Mouse (Mus musculus) bone marrow macrophage, adult 2 months (primary cell): ENCODE measurements at regions not wholly inside any gene's neighbourhood (a gene's known extent, or its start where the extent isn't known, plus 50 kb on each side); places are given as distances from the start of the nearest gene placed in this dataset.

Experiments
- CTCF ChIP-seq: IDR thresholded peaks from 2 replicates; pipeline ENCODE4 v1.5.1; 2012; ENCODE audit warnings: low read depth, mild to moderate bottlenecking, low read length, moderate library complexity
- POLR2A ChIP-seq: IDR thresholded peaks from 2 replicates; pipeline ENCODE4 v1.6.1; 2012; ENCODE audit warnings: mild to moderate bottlenecking, low read depth, low read length, borderline replicate concordance

DNA sequence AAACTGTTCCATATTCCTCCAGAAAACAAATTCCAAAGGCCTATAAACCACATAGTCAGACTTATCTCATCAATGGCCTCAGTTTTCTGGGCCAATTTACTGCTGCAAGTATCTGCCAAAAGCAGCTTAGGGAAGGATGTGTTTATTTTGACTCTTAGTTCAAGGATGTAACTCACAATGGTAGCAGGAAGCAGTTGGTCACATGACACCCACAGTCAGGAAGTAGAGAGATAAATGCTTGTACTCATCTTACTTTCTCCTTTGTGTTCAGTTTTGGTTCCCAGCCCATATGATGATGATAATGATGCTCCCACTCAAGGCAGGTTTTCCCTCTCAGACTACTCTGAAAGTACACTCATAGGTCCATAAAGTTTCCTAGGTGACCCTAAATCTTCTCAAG is 170.8 kb downstream of the Sox11 start:
- TF ChIP-seq CTCF (no peak), POLR2A (no peak)
